In genomic region chr4:149047360-149047759, GRCm38 (mm10) we compare ENCODE assay signal across 8 mouse cellular contexts. TPM values are rescaled to one million over a fixed set of nuclear protein-coding genes. Genes with fewer than 3 reads are reported as not detected.
DNase-seq lines count a peak whose midpoint lies in the region; ATAC-seq lines count a peak whose summit lies in the region.

No protein-coding gene starts in this region.

- WGBS in midbrain, embryonic 10.5 days, result 8% methylated on average over 10 of the region's 10 CpGs

- DNase-seq in thymus, postnatal 14 days, result peak; percentile 19
- no peak for DNase-seq in thymus, adult 18-20 months
- DNase-seq in embryo, embryonic 9.5 days (ENCODE audit: extremely low spot score), result peak; percentile 75
- DNase-seq in heart, postnatal 25 days (ENCODE audit: low spot score), result peak; percentile 20
- peak; percentile 84 to 89 for DNase-seq in kidney, postnatal 4 days
- DNase-seq in midbrain, embryonic 10.5 days (ENCODE audit: low spot score), result peak; percentile 61
- no peak for DNase-seq in natural killer cell, adult 2 months (ENCODE audit: low spot score in 2 of 2)

- no peaks in the 10 kb centered on the region for H3K9me3 ChIP-seq in midbrain, embryonic 10.5 days (replicated peaks)

- peaks cover 51% of the 10 kb centered on the region for H3K4me1 ChIP-seq in midbrain, embryonic 10.5 days

- peaks cover 70% of the 10 kb centered on the region for H3K27me3 ChIP-seq in midbrain, embryonic 10.5 days (ENCODE audit: low read depth, poor library complexity, severe bottlenecking)

- no peak for ATAC-seq in erythroblast, adult 5-6 weeks (replicated peaks; ENCODE audit: low FRiP score, poor library complexity, severe bottlenecking)

- intact Hi-C loops in heart, postnatal 25 days (cut with DNase I), result loop anchor here (5.0 kb wide), 3 partner anchors 90 to 305 kb away; partner anchors contain the start of gene Casz1

- H3K4me3 ChIP-seq in midbrain, embryonic 10.5 days, result no peak overlapping the region

- H3K36me3 ChIP-seq in midbrain, embryonic 10.5 days, result no peaks in the 10 kb centered on the region

- no peak overlapping the region for H3K27ac ChIP-seq in midbrain, embryonic 10.5 days (replicated peaks)

RNA-seq across cellular contexts. Expression of gene Pex14, which starts 52.3 kb away (rescaled TPM):
- 10 to 100 TPM; 19.4 to 20.1 TPM for total RNA-seq in heart, postnatal 25 days (2021)
- polyA plus RNA-seq in midbrain, embryonic 10.5 days (2016; fragmentation: Nextera tagmentation; extraction: Ambion mirVana), result 56.6 and 57.3 TPM in 2 replicates
- total RNA-seq in erythroblast, adult 5-6 weeks (2015; ENCODE audit: low replicate concordance), result 1.9 and 6.3 TPM in 2 replicates
- 3.2 and 5.6 TPM in 2 replicates for total RNA-seq in erythroblast, adult 5-6 weeks (2017; ENCODE audit: low replicate concordance)

RNA-seq across cellular contexts. Expression of gene Dffa, which starts 56.6 kb away (rescaled TPM):
- total RNA-seq in heart, postnatal 25 days (2021), result 10 to 100 TPM; 41.3 to 41.5 TPM
- 32.4 and 34.4 TPM in 2 replicates for polyA plus RNA-seq in midbrain, embryonic 10.5 days (2016; fragmentation: Nextera tagmentation; extraction: Ambion mirVana)
- 4.8 and 9.4 TPM in 2 replicates for total RNA-seq in erythroblast, adult 5-6 weeks (2015; ENCODE audit: low replicate concordance)
- total RNA-seq in erythroblast, adult 5-6 weeks (2017; ENCODE audit: low replicate concordance), result 2.6 and 3.9 TPM in 2 replicates

Comparison
In these comparisons a context has a peak if more than half of its experiments do, and no peak if none do; other contexts are left out.
1. DNase-seq: peak in thymus, postnatal 14 days (single experiment), embryo, embryonic 9.5 days (single experiment), heart, postnatal 25 days (single experiment), kidney, postnatal 4 days (2 of 2) and midbrain, embryonic 10.5 days (single experiment); none in thymus, adult 18-20 months (0 of 2) and natural killer cell, adult 2 months (0 of 2).
2. RNA of gene Dffa, which starts 56.6 kb away (total RNA-seq): 41.3 to 41.5 TPM in heart, postnatal 25 days; 2.6 to 9.4 TPM in erythroblast, adult 5-6 weeks; every median in the first group is over 4 times any median in the second.